In the genomic region with DNA sequence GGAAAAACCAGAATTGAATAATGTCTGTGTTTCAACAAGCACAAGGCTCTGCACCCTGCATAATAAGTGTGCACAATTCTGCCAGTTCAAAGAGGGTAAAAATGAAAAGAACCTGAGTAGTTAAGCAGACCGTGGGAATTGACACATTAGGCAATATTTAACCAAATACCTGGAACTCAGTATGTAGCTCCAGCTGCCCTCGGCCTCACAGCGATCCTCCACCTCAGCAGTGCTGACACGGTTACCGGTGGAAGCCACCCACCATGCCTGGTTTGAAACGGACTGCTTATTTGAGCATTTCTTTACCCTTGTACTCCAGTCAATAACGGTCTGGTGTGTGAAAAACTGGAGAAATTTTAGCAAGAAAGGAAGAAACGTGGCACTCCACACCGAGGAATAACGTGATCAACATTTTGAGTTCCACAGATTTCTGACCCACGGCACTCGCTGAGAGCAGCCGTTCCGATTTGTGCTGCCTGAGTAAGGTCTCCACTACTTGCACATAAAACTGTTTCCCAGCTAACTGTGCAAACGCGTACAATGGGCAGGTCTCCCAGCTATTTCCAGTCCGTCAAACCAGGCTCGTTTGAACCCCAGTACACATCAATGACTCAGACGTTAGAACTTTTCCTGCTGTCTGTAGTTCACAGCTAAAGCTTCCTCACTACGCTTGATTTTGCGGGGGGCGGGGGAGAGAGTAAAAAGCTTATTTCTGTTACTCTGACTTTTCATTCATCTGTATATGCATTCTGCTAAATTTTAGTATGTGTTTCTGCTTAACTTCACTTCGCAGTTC, we compare ENCODE assay signal across 7 mouse cellular contexts. TPM values are rescaled to one million over a fixed set of nuclear protein-coding genes. Genes with fewer than 3 reads are reported as not detected.
DNase-seq lines count a peak whose midpoint lies in the region; ATAC-seq and TF ChIP-seq lines count a peak whose summit lies in the region.

No protein-coding gene starts in this region.

- no peaks in the 10 kb centered on the region for H3K36me3 ChIP-seq in forebrain, embryonic 16.5 days (ENCODE audit: control insufficient read depth, insufficient read depth)
- no peaks in the 10 kb centered on the region for H3K36me3 ChIP-seq in midbrain, postnatal 0 days (ENCODE audit: insufficient read depth, low read length)

- no peak for TF ChIP-seq CTCF in midbrain, postnatal 0 days (IDR thresholded peaks at IDR 0.05)

- no peak for ATAC-seq in forebrain, embryonic 16.5 days
- no peak for ATAC-seq in midbrain, postnatal 0 days (ENCODE audit: low FRiP score)

- H3K4me3 ChIP-seq in forebrain, embryonic 16.5 days (replicated peaks; ENCODE audit: low read length), result peak overlapping the region; percentile 78
- peak overlapping the region; percentile 69 for H3K4me3 ChIP-seq in midbrain, postnatal 0 days (ENCODE audit: low read depth, low read length)

- H3K27me3 ChIP-seq in forebrain, embryonic 16.5 days (replicated peaks; ENCODE audit: control insufficient read depth, insufficient read depth, low read length), result no peaks in the 10 kb centered on the region
- H3K27me3 ChIP-seq in midbrain, postnatal 0 days (ENCODE audit: insufficient read depth, low read length), result no peaks in the 10 kb centered on the region

- H3K9me3 ChIP-seq in forebrain, embryonic 16.5 days (ENCODE audit: control insufficient read depth, low read length), result no peaks in the 10 kb centered on the region
- no peaks in the 10 kb centered on the region for H3K9me3 ChIP-seq in midbrain, postnatal 0 days (ENCODE audit: low read length)

- peak; percentile 14 for DNase-seq in right cerebral cortex, adult 18-20 months
- no peak for DNase-seq in right cerebral cortex, postnatal 25 days
- DNase-seq in adrenal gland, postnatal 36 days, result peak; percentile 37 to 39
- DNase-seq in kidney, postnatal 10 days, result peak; percentile 70
- no peak for DNase-seq in midbrain, postnatal 0 days (ENCODE audit: low spot score)
- no peak for DNase-seq in natural killer cell, adult 2 months (ENCODE audit: low spot score in 2 of 2)

- WGBS in forebrain, embryonic 16.5 days, result 4% methylated on average over 23 of the region's 23 CpGs
- WGBS in midbrain, postnatal 0 days, result 9% methylated on average over 23 of the region's 23 CpGs

- peak overlapping the region; percentile 62 for H3K9ac ChIP-seq in forebrain, embryonic 16.5 days (replicated peaks; ENCODE audit: low read depth, low read length)
- H3K9ac ChIP-seq in midbrain, postnatal 0 days (replicated peaks; ENCODE audit: low read length, poor library complexity, severe bottlenecking), result no peak overlapping the region

- peak overlapping the region; percentile 97 for H3K4me2 ChIP-seq in forebrain, embryonic 16.5 days (ENCODE audit: low read length)
- peak overlapping the region; percentile 91 for H3K4me2 ChIP-seq in midbrain, postnatal 0 days (ENCODE audit: low read depth, low read length, poor library complexity, severe bottlenecking)

- no peak overlapping the region for H3K27ac ChIP-seq in forebrain, embryonic 16.5 days (ENCODE audit: low read length)
- H3K27ac ChIP-seq in midbrain, postnatal 0 days (ENCODE audit: low read depth, low read length), result no peak overlapping the region

- peaks cover 14% of the 10 kb centered on the region for H3K4me1 ChIP-seq in forebrain, embryonic 16.5 days (replicated peaks; ENCODE audit: control insufficient read depth, insufficient read depth, low read length)
- no peaks in the 10 kb centered on the region for H3K4me1 ChIP-seq in midbrain, postnatal 0 days (ENCODE audit: insufficient read depth, low read length)

RNA-seq across cellular contexts. Expression of a gene that starts 1.0 kb away (rescaled TPM):
- 100 to 1,000 TPM; 125 to 176 TPM for total RNA-seq in adrenal gland, postnatal 36 days (2021)
- polyA plus RNA-seq in forebrain, embryonic 16.5 days (2015; fragmentation: Nextera tagmentation; extraction: Ambion mirVana), result 75.4 and 81.4 TPM in 2 replicates
- total RNA-seq in midbrain, postnatal 0 days (2014; rRNA removed), result 46.5 and 53.8 TPM in 2 replicates
- polyA plus RNA-seq in midbrain, postnatal 0 days (2015; fragmentation: Nextera tagmentation; extraction: Ambion mirVana), result 93.9 and 106 TPM in 2 replicates

RNA-seq across cellular contexts. Expression of a gene that starts 13.6 kb away (rescaled TPM):
- total RNA-seq in adrenal gland, postnatal 36 days (2021), result 1 to 10 TPM; 1.2 to 2.7 TPM
- polyA plus RNA-seq in forebrain, embryonic 16.5 days (2015; fragmentation: Nextera tagmentation; extraction: Ambion mirVana), result 6.1 and 6.8 TPM in 2 replicates
- 6.1 and 11.0 TPM in 2 replicates for total RNA-seq in midbrain, postnatal 0 days (2014; rRNA removed)
- polyA plus RNA-seq in midbrain, postnatal 0 days (2015; fragmentation: Nextera tagmentation; extraction: Ambion mirVana), result 7.8 and 8.4 TPM in 2 replicates

RNA-seq across cellular contexts. Expression of a gene that starts 49.2 kb away (rescaled TPM):
- 10 to 100 TPM; 23.1 to 24.4 TPM for total RNA-seq in adrenal gland, postnatal 36 days (2021)
- 17.6 and 19.1 TPM in 2 replicates for polyA plus RNA-seq in forebrain, embryonic 16.5 days (2015; fragmentation: Nextera tagmentation; extraction: Ambion mirVana)
- 45.3 and 47.1 TPM in 2 replicates for total RNA-seq in midbrain, postnatal 0 days (2014; rRNA removed)
- 20.1 and 22.7 TPM in 2 replicates for polyA plus RNA-seq in midbrain, postnatal 0 days (2015; fragmentation: Nextera tagmentation; extraction: Ambion mirVana)

Comparison
In these comparisons a context has a peak if more than half of its experiments do, and no peak if none do; other contexts are left out.
1. DNase-seq: peak in right cerebral cortex, adult 18-20 months (single experiment), adrenal gland, postnatal 36 days (2 of 2) and kidney, postnatal 10 days (single experiment); none in right cerebral cortex, postnatal 25 days (single experiment), midbrain, postnatal 0 days (single experiment) and natural killer cell, adult 2 months (0 of 2).